Mouse (Mus musculus) limb, embryonic 14.5 days (tissue): ENCODE data around the gene Tfb2m. TPM values are rescaled to one million over a fixed set of nuclear protein-coding genes. Genes with fewer than 3 reads are reported as not detected.

Experiments used
- ATAC-seq: fragments of 200-750 bp; cut with Nextera tagmentation; 2 replicates; pipeline ENCODE4 v1.8.0; 2017; ENCODE audit warnings: low read depth, moderate number of reproducible peaks, moderate TSS enrichment; ENCODE audit not compliant: low FRiP score
- DNase-seq: peaks from one replicate; pipeline ENCODE4 v3.0.0-alpha.2; 2015; ENCODE audit warnings: low spot score
- H3K27ac ChIP-seq: fragments of 300-500 bp; sonication (generic); replicated peaks from 2 replicates; pipeline ENCODE4 v1.5.1; 2014; ENCODE audit warnings: low read depth, mild to moderate bottlenecking, low read length, moderate library complexity, mixed read lengths
- H3K27me3 ChIP-seq: fragments of 300-500 bp; sonication (generic); 2 replicates; pipeline ENCODE4 v1.6.1; 2014; ENCODE audit warnings: low read length, mixed read lengths; ENCODE audit not compliant: control insufficient read depth, insufficient read depth
- H3K36me3 ChIP-seq: fragments of 300-500 bp; sonication (generic); 2 replicates; pipeline ENCODE4 v1.6.1; 2014; ENCODE audit warnings: mild to moderate bottlenecking, low read length, moderate library complexity, mixed read lengths; ENCODE audit not compliant: control insufficient read depth, insufficient read depth
- H3K4me1 ChIP-seq: fragments of 300-500 bp; sonication (generic); 2 replicates; pipeline ENCODE4 v1.6.1; 2014; ENCODE audit warnings: antibody characterized with exemption, low read length, mixed read lengths; ENCODE audit not compliant: control insufficient read depth, insufficient read depth
- H3K4me2 ChIP-seq: fragments of 300-500 bp; sonication (generic); replicated peaks from 2 replicates; pipeline ENCODE4 v1.6.1; 2014; ENCODE audit warnings: low read depth, mild to moderate bottlenecking, low read length, moderate library complexity; ENCODE audit not compliant: severe bottlenecking
- H3K4me3 ChIP-seq: fragments of 300-500 bp; sonication (generic); replicated peaks from 2 replicates; pipeline ENCODE4 v1.5.1; 2014; ENCODE audit warnings: low read length
- H3K9ac ChIP-seq: fragments of 300-500 bp; sonication (generic); 2 replicates; pipeline ENCODE4 v1.6.1; 2014; ENCODE audit warnings: mild to moderate bottlenecking, low read depth, low read length, moderate library complexity; ENCODE audit not compliant: severe bottlenecking
- H3K9me3 ChIP-seq: fragments of 300-500 bp; sonication (generic); 2 replicates; pipeline ENCODE4 v1.6.1; 2016; ENCODE audit warnings: low read length; ENCODE audit not compliant: control insufficient read depth
- POLR2A ChIP-seq: fragments of 200-500 bp; IDR thresholded peaks from 2 replicates; pipeline ENCODE4 v1.8.0; 2012; ENCODE audit warnings: inconsistent platforms, mild to moderate bottlenecking, moderate library complexity, borderline replicate concordance; ENCODE audit not compliant: insufficient read depth, insufficient read length; ENCODE audit errors: extremely low read depth
- WGBS: fragments of 180-500 bp; shearing (Covaris S2); extraction: QIAGEN DNeasy Blood & Tissue Kit; methylation state at CpG from one replicate; pipeline ENCODE4 v1.1.7; 2014; 5-methylcytosine and 5-hydroxymethylcytosine counted together
- polyA plus RNA-seq, 2 experiments: library from polyadenylated mRNA; depleted of rRNA in 1 of 2; stranded (reverse) in 1 of 2; unstranded in 1 of 2; fragments of >200 nt; fragmentation: Nextera tagmentation in 1 of 2; extraction: Ambion mirVana in 1 of 2; gene quantifications; 2 replicates each; pipeline versions ENCODE4 v1.2.1 to v1.2.3; 2012 to 2014

Gene Tfb2m
- polyA plus RNA-seq, 2 experiments, result 20.2 to 31.3 TPM

DNA sequence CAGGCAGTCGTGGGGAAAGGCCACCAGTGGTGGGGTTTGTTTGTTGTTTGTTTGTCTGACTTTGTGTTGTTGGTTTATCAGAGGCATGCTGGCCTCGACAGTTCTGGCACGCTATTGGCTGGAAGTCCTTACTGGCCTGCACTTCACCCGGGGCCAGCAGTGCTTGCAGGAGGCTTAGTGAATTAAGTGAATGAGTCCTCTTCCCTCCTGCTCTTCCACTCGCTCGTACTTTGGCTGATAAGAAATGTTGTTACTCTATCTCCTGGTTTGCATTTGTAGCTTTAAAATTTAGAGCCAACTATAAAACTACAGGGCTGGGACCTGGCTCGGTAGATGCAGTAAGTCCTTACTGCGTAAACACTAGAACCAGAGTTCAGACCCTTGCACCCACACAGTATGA lies 34.1 kb upstream of the Tfb2m start:
- ATAC-seq, result no peak
- no peak overlapping the region for H3K4me2 ChIP-seq
- no peaks in the 10 kb centered on the region for H3K9me3 ChIP-seq
- TF ChIP-seq POLR2A, result no peak
- H3K4me3 ChIP-seq, result no peak overlapping the region
- no peaks in the 10 kb centered on the region for H3K27me3 ChIP-seq
- DNase-seq, result no peak
- no peak overlapping the region for H3K27ac ChIP-seq
- WGBS, result 55% methylated on average over 8 of the region's 8 CpGs
- no peak overlapping the region for H3K9ac ChIP-seq
- peaks cover 12% of the 10 kb centered on the region for H3K36me3 ChIP-seq
- H3K4me1 ChIP-seq, result no peaks in the 10 kb centered on the region

DNA sequence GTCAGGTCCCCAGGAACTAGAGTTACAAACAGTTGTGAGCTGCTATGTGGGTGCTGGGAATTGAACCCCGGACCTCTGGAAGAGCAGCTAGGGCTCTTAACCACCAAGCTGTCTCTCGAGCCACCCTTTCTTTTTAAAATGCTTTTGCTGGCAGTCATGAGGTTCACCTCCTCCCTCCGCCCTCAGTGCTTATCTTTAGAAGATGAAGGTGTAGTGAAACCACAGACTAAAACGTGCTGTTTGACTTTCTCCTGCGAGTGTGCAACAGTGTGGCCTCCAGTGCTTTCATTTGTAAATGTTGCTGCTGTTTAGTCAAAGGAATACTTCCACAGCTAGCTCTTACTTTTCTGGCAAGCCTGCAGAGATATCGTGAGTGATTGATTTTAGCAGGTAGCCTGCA lies 32.6 kb upstream of the Tfb2m start:
- DNase-seq, result no peak
- Histone ChIP-seq H3K36me3 (peaks cover 12% of the 10 kb centered on the region), H3K9me3 (no peaks in the 10 kb centered on the region), H3K4me2 (no peak overlapping the region), H3K4me1 (no peaks in the 10 kb centered on the region), H3K27ac (no peak overlapping the region), H3K9ac (no peak overlapping the region), H3K4me3 (no peak overlapping the region), H3K27me3 (no peaks in the 10 kb centered on the region)
- ATAC-seq, result no peak
- no peak for TF ChIP-seq POLR2A
- 77% methylated on average over 6 of the region's 6 CpGs for WGBS

DNA sequence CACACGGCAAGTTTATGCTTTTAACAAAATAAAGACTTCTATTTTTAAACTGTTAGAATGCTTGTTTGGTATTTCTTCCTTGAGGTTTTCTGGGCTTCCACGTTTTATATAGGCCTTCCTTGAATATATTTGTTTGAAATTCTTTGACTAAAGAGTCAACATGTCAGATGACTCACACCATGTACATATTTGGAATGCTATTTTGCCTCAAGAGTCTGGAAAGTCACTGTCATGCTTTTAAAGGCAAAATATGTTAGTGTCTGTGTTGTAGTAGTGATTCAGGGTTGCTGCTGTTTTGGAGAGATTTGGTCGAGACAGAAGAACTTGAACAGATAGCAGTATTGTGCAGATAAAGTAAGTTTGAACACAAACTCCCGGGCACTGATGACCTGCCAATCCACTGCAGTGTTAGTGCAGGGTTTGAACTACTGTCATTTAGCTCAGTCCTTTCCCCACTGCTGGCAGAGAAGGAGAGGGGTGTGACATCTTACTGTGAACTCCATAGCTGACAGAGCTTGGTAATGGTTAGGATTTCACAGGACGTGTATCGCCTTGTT lies 27.7 kb upstream of the Tfb2m start:
- no peak overlapping the region for H3K4me2 ChIP-seq
- no peaks in the 10 kb centered on the region for H3K36me3 ChIP-seq
- 71% methylated on average over 6 of the region's 6 CpGs for WGBS
- H3K9ac ChIP-seq, result no peak overlapping the region
- ATAC-seq, result no peak
- H3K27ac ChIP-seq, result no peak overlapping the region
- no peaks in the 10 kb centered on the region for H3K27me3 ChIP-seq
- TF ChIP-seq POLR2A, result no peak
- peaks cover 8% of the 10 kb centered on the region; the same call in 1 of the 2 replicates for H3K4me1 ChIP-seq
- DNase-seq, result no peak
- H3K9me3 ChIP-seq, result no peaks in the 10 kb centered on the region
- H3K4me3 ChIP-seq, result no peak overlapping the region

DNA sequence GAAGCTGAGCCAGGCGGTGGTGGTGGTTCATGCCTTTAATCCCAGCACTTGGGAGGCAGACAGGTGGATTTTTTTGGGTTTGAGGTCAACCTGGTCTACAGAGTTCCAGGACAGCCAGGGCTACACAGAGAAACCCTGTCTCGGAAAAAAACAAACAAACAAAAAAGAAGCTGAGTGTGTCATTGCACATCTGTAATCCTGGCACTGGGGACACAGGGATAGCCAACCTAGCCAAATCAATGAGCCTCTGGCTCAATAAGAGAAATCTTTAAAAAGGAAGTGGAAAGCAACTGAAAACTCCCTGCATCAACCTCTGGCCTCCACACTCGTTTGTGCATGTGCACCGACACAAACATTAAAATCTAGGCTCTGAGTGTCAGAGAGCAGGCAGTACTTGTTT lies 25.6 kb upstream of the Tfb2m start:
- no peak for TF ChIP-seq POLR2A
- H3K4me3 ChIP-seq, result no peak overlapping the region
- 91% methylated on average over 4 of the region's 4 CpGs for WGBS
- H3K9ac ChIP-seq, result no peak overlapping the region
- H3K27me3 ChIP-seq, result no peaks in the 10 kb centered on the region
- no peaks in the 10 kb centered on the region for H3K9me3 ChIP-seq
- no peak overlapping the region for H3K27ac ChIP-seq
- no peak overlapping the region for H3K4me2 ChIP-seq
- DNase-seq, result no peak
- H3K36me3 ChIP-seq, result no peaks in the 10 kb centered on the region
- ATAC-seq, result no peak
- H3K4me1 ChIP-seq, result peaks cover 10% of the 10 kb centered on the region; the same call in 1 of the 2 replicates

DNA sequence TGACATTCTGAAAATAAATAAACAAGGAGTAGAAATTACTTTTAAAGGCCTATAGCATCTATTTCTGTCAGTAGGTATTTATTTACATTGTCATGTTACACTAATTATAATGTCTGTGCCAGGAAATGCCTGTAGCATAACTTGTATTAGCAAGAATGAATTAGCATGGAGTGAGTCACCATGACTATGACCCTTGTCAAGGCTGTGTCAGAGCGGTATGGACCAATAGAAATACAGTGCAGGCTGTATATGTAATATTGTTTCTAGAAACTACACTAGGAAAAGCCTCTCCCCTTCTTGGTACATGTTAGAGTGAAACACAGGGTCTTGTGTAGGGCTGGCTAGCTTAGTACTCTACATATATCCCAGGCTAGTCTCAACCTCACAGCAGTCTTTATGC lies 24.4 kb upstream of the Tfb2m start:
- TF ChIP-seq POLR2A, result no peak
- 97% methylated on average over 1 of the region's 1 CpGs for WGBS
- no peak for ATAC-seq

DNA sequence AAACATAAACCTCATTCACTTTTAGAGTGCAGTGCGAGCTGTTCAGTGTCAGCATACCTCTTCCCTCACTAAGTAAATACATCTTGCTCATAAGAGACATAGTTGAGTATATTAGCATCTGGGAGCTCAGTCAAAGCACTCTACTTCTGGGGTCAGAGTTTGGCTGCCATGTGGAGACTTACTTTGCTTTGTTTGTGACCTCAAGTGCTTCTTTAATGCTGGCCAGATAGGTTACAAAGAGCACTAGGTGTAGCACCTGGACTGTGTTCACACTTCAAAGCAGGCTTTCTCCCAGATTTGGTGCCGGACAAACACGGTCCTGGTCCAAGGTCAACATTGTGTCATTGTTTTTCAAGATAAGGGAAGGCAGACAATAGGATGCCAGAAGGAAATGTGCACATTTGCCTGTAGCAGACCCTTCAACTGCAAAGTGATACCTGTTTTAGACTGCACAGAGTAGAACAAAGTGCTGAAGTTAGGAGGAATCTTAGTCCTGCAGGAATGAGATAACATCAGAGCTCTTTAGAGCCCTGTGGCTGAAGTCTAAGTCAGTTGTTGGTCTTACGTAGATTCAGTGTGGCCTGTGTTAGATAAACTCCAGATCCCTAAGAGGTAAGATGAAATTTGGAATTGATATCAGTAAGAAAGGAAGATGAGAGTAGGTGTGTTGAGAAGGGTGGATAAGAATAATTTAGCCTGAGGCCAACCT lies 22.8 kb upstream of the Tfb2m start:
- no peak overlapping the region for H3K4me3 ChIP-seq
- no peaks in the 10 kb centered on the region for H3K27me3 ChIP-seq
- no peak overlapping the region for H3K27ac ChIP-seq
- DNase-seq (no peak), ATAC-seq (no peak)
- H3K9me3 ChIP-seq, result no peaks in the 10 kb centered on the region
- no peak overlapping the region for H3K9ac ChIP-seq
- H3K4me1 ChIP-seq, result peaks cover 10% of the 10 kb centered on the region; the same call in 1 of the 2 replicates
- no peaks in the 10 kb centered on the region for H3K36me3 ChIP-seq
- H3K4me2 ChIP-seq, result no peak overlapping the region
- TF ChIP-seq POLR2A, result no peak
- WGBS, result 74% methylated on average over 4 of the region's 4 CpGs

More for the DNA sequence above, 24.4 kb upstream of the Tfb2m start:
- Histone ChIP-seq H3K4me2 (no peak overlapping the region), H3K4me1 (peaks cover 10% of the 10 kb centered on the region; the same call in 1 of the 2 replicates), H3K27ac (no peak overlapping the region), H3K9me3 (no peaks in the 10 kb centered on the region), H3K27me3 (no peaks in the 10 kb centered on the region), H3K4me3 (no peak overlapping the region), H3K36me3 (no peaks in the 10 kb centered on the region), H3K9ac (no peak overlapping the region)
- DNase-seq, result no peak
